In the genomic region with DNA sequence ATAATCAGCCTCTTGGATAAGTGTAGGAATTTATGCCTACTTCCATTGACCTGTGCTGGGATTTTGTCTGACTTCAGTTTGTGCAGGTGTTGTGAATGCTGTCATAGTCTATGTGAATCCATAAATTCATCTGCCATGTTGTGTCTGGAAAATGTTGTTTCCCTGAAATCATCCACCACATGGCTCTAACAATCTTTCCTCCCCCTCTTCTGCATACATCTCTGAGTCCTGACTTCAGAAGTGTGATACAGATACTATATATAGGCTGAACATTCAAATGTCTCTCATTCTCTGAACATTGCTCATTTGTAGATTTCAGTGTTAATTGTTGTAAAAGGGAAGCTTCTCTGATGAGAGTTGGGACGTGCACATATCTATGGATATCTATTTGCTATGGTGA, we compare ENCODE assay signal across 19 mouse cellular contexts.
"Had no signal": no experiment of that assay in that cellular context is flagged by ENCODE, and none has a peak within 500 bp of the region (broad histone marks: within the 10 kb centered on the region; RNA-seq: fewer than 3 reads in every experiment).

No protein-coding gene starts in this region.

- H3K27ac ChIP-seq: liver, embryonic 15.5 days; lung, embryonic 15.5 days; macrophage; midbrain, embryonic 13.5 days; midbrain, embryonic 15.5 days; neural tube, embryonic 12.5 days; stomach, embryonic 15.5 days; stomach, postnatal 0 days had no signal

- H3K4me2 ChIP-seq: liver, embryonic 15.5 days; lung, embryonic 15.5 days; midbrain, embryonic 11.5 days; midbrain, embryonic 13.5 days; midbrain, embryonic 15.5 days; neural tube, embryonic 12.5 days; stomach, embryonic 15.5 days had no signal

- H3K9ac ChIP-seq: liver, embryonic 15.5 days; liver, postnatal 0 days; lung, embryonic 15.5 days; midbrain, embryonic 13.5 days; midbrain, embryonic 15.5 days; neural tube, embryonic 12.5 days; stomach, embryonic 15.5 days had no signal

- DNase-seq: liver, postnatal 0 days; lung, adult 2 months; lung, postnatal 14 days; lung, postnatal 36 days; right cerebral cortex, postnatal 25 days; thymus, adult 18-20 months; thymus, postnatal 25 days; thymus, postnatal 4 days had no signal

- H3K36me3 ChIP-seq: liver, embryonic 15.5 days; lung, embryonic 15.5 days; midbrain, embryonic 13.5 days; midbrain, embryonic 15.5 days; neural tube, embryonic 12.5 days; stomach, embryonic 15.5 days had no signal

- H3K27me3 ChIP-seq: liver, embryonic 15.5 days; lung, embryonic 15.5 days; megakaryocyte, embryonic 14.5 days; midbrain, embryonic 13.5 days; midbrain, embryonic 15.5 days; neural tube, embryonic 12.5 days; stomach, embryonic 15.5 days had no signal

- ATAC-seq: liver, postnatal 0 days; lung, postnatal 0 days; midbrain, embryonic 13.5 days; midbrain, embryonic 15.5 days had no signal

- H3K9me3 ChIP-seq: liver, embryonic 15.5 days; lung, embryonic 15.5 days; megakaryocyte, embryonic 14.5 days; midbrain, embryonic 13.5 days; midbrain, embryonic 15.5 days; neural tube, embryonic 12.5 days; stomach, embryonic 15.5 days had no signal

- H3K4me1 ChIP-seq: liver, embryonic 15.5 days; lung, embryonic 15.5 days; megakaryocyte, embryonic 14.5 days; midbrain, embryonic 13.5 days; midbrain, embryonic 15.5 days; neural tube, embryonic 12.5 days; stomach, embryonic 15.5 days had no signal

- H3K4me3 ChIP-seq: liver, embryonic 15.5 days; lung, embryonic 15.5 days; megakaryocyte, embryonic 14.5 days; midbrain, embryonic 13.5 days; midbrain, embryonic 15.5 days; neural tube, embryonic 12.5 days; stomach, embryonic 15.5 days had no signal
